Mouse (Mus musculus): Measurements from ENCODE around the gene Lmntd2.

DNA sequence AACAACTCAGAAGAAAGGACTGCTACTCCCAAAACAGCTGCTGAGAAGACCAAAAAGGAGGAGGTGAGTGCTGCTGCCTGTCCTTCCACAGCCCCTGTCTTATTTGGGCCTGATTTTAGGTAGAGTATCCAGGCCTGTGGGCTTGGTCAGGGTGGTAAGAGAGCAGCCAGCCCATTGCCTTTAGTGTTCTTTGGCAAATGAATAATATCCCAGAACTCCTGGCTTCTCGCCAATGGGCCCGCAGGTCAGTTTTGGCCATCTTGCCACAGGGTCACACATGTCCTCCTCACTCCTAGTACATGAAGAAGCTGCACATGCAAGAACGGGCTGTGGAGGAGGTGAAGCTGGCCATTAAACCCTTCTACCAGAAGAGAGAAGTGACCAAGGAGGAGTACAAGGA, 47.6 kb upstream of the Lmntd2 start:
- no peak for TF ChIP-seq CTCF (IDR thresholded peaks at IDR 0.05; ENCODE audit: low read depth)
- no peak for TF ChIP-seq EP300 (IDR thresholded peaks at IDR 0.05; ENCODE audit: low read depth)

Data from liver, postnatal 0 days (tissue).